Mouse (Mus musculus): ENCODE data around the gene Higd1b. TPM values are rescaled to one million over a fixed set of nuclear protein-coding genes. Genes with fewer than 3 reads are reported as not detected.

Gene Higd1b
- 13.7 and 14.8 TPM in 2 replicates for polyA plus RNA-seq (2015; fragmentation: Nextera tagmentation; extraction: Ambion mirVana)

- no peak within 1 kb of the TSS for H3K4me2 ChIP-seq
- 63% methylated on average over 4 of the region's 4 CpGs for whole genome bisulfite sequencing
- ATAC-seq (replicated peaks): no peak
Measured at GRCm38 (mm10) chr11:102835549-102835948, at the start of gene Higd1b. TSS of gene Higd1b (plus strand) at chr11:102835849.

GRCm38 (mm10) chr11:102787688-102788177 is 47.9 kb upstream of the Higd1b start:
- no peak overlapping the region for H3K4me2 ChIP-seq
- H3K36me3 ChIP-seq (replicated peaks): no peaks in the 10 kb centered on the region
- H3K27ac ChIP-seq: no peak overlapping the region
- no peak for ATAC-seq (replicated peaks)
- no peak overlapping the region for H3K4me3 ChIP-seq
- no peaks in the 10 kb centered on the region for H3K27me3 ChIP-seq (replicated peaks)
- 76% methylated on average over 5 of the region's 5 CpGs for WGBS
- no peaks in the 10 kb centered on the region for H3K9me3 ChIP-seq
- no peaks in the 10 kb centered on the region for H3K4me1 ChIP-seq
- no peak overlapping the region for H3K9ac ChIP-seq

More at GRCm38 (mm10) chr11:102835549-102835948, at the start of gene Higd1b:
- no peak within 1 kb of the TSS for H3K27ac ChIP-seq
- H3K4me3 ChIP-seq: no peak within 1 kb of the TSS
- H3K4me1 ChIP-seq: no peaks in the 10 kb centered on the region
- H3K27me3 ChIP-seq (replicated peaks): no peaks in the 10 kb centered on the region
- H3K36me3 ChIP-seq (replicated peaks): peaks cover 24% of the 10 kb centered on the region; the same call in 1 of the 2 replicates
- no peak within 1 kb of the TSS for H3K9ac ChIP-seq
- H3K9me3 ChIP-seq: no peaks in the 10 kb centered on the region

- no peak for ATAC-seq (replicated peaks)
- Histone ChIP-seq H3K4me1 (no peaks in the 10 kb centered on the region), H3K9me3 (no peaks in the 10 kb centered on the region), H3K4me2 (no peak overlapping the region), H3K4me3 (no peak overlapping the region), H3K27ac (no peak overlapping the region), H3K36me3 (replicated peaks) (no peaks in the 10 kb centered on the region), H3K27me3 (replicated peaks) (no peaks in the 10 kb centered on the region), H3K9ac (no peak overlapping the region)
- WGBS: 62% methylated on average over 14 of the region's 14 CpGs
Measured at GRCm38 (mm10) chr11:102791682-102792445, 43.8 kb upstream of the Higd1b start.

- H3K4me2 ChIP-seq: no peak overlapping the region
- no peaks in the 10 kb centered on the region for H3K27me3 ChIP-seq (replicated peaks)
- H3K9me3 ChIP-seq: no peaks in the 10 kb centered on the region
- no peak overlapping the region for H3K4me3 ChIP-seq
- no peak overlapping the region for H3K27ac ChIP-seq
- 53% methylated on average over 8 of the region's 8 CpGs for WGBS
- H3K36me3 ChIP-seq (replicated peaks): no peaks in the 10 kb centered on the region; the same call in 1 of the 2 replicates
- no peaks in the 10 kb centered on the region for H3K4me1 ChIP-seq
- no peak overlapping the region for H3K9ac ChIP-seq
- ATAC-seq (replicated peaks): no peak
Measured at GRCm38 (mm10) chr11:102794157-102794556, 41.5 kb upstream of the Higd1b start.

GRCm38 (mm10) chr11:102803453-102803852 is 32.2 kb upstream of the Higd1b start:
- peaks cover 6% of the 10 kb centered on the region for H3K36me3 ChIP-seq (replicated peaks)

GRCm38 (mm10) chr11:102808246-102808645 is 27.4 kb upstream of the Higd1b start:
- no peak overlapping the region for H3K4me3 ChIP-seq
- no peak overlapping the region for H3K4me2 ChIP-seq
- H3K27me3 ChIP-seq (replicated peaks): no peaks in the 10 kb centered on the region
- no peak overlapping the region for H3K27ac ChIP-seq
- WGBS: 76% methylated on average over 5 of the region's 5 CpGs
- H3K36me3 ChIP-seq (replicated peaks): no peaks in the 10 kb centered on the region; the same call in 1 of the 2 replicates
- ATAC-seq (replicated peaks): no peak
- no peak overlapping the region for H3K9ac ChIP-seq
- H3K9me3 ChIP-seq: no peaks in the 10 kb centered on the region
- H3K4me1 ChIP-seq: no peaks in the 10 kb centered on the region

More at GRCm38 (mm10) chr11:102803453-102803852, 32.2 kb upstream of the Higd1b start:
- H3K27me3 ChIP-seq (replicated peaks): no peaks in the 10 kb centered on the region
- no peak for ATAC-seq (replicated peaks)
- no peak overlapping the region for H3K27ac ChIP-seq
- no peaks in the 10 kb centered on the region for H3K9me3 ChIP-seq
- H3K9ac ChIP-seq: no peak overlapping the region
- no peak overlapping the region for H3K4me3 ChIP-seq
- WGBS: 88% methylated on average over 5 of the region's 5 CpGs
- H3K4me2 ChIP-seq: no peak overlapping the region
- H3K4me1 ChIP-seq: no peaks in the 10 kb centered on the region

GRCm38 (mm10) chr11:102810721-102811485 is 24.7 kb upstream of the Higd1b start:
- no peak overlapping the region for H3K27ac ChIP-seq
- peaks cover 6% of the 10 kb centered on the region for H3K4me1 ChIP-seq
- H3K9me3 ChIP-seq: no peaks in the 10 kb centered on the region
- H3K36me3 ChIP-seq (replicated peaks): no peaks in the 10 kb centered on the region
- H3K4me3 ChIP-seq: no peak overlapping the region
- no peak for ATAC-seq (replicated peaks)
- H3K4me2 ChIP-seq: no peak overlapping the region
- no peaks in the 10 kb centered on the region for H3K27me3 ChIP-seq (replicated peaks)
- H3K9ac ChIP-seq: no peak overlapping the region
- 63% methylated on average over 4 of the region's 4 CpGs for WGBS

- H3K9me3 ChIP-seq: no peaks in the 10 kb centered on the region
Measured at GRCm38 (mm10) chr11:102814881-102815280, 20.8 kb upstream of the Higd1b start.

GRCm38 (mm10) chr11:102818121-102819020 is 17.3 kb upstream of the Higd1b start:
- H3K27me3 ChIP-seq (replicated peaks): 0 out of 2 replicates have a peak, but pooled peaks cover 13% of the 10 kb centered on the region
- peak; percentile 66 for ATAC-seq (replicated peaks)
- H3K4me2 ChIP-seq: peak overlapping the region; percentile 86
- H3K4me3 ChIP-seq: peak overlapping the region; percentile 75
- H3K36me3 ChIP-seq (replicated peaks): no peaks in the 10 kb centered on the region
- under 1% methylated on average over 73 of the region's 92 CpGs for WGBS
- no peaks in the 10 kb centered on the region for H3K9me3 ChIP-seq
- peaks cover 37% of the 10 kb centered on the region for H3K4me1 ChIP-seq
- peak overlapping the region; percentile 91 for H3K27ac ChIP-seq
- H3K9ac ChIP-seq: peak overlapping the region; percentile 86

More at GRCm38 (mm10) chr11:102814881-102815280, 20.8 kb upstream of the Higd1b start:
- no peaks in the 10 kb centered on the region for H3K27me3 ChIP-seq (replicated peaks)
- no peak overlapping the region for H3K9ac ChIP-seq
- no peaks in the 10 kb centered on the region for H3K36me3 ChIP-seq (replicated peaks)
- H3K4me3 ChIP-seq: no peak overlapping the region
- peaks cover 35% of the 10 kb centered on the region for H3K4me1 ChIP-seq
- no peak for ATAC-seq (replicated peaks)
- H3K27ac ChIP-seq: no peak overlapping the region
- H3K4me2 ChIP-seq: no peak overlapping the region

- under 1% methylated on average over 68 of the region's 97 CpGs for WGBS
- H3K27ac ChIP-seq: peak within 1 kb of the TSS; percentile 91
- H3K9me3 ChIP-seq: no peaks in the 10 kb centered on the region
- H3K36me3 ChIP-seq (replicated peaks): no peaks in the 10 kb centered on the region
- peak; percentile 86 for ATAC-seq (replicated peaks)
- peaks cover 34% of the 10 kb centered on the region for H3K4me1 ChIP-seq
- peak within 1 kb of the TSS; percentile 75 for H3K4me3 ChIP-seq
- H3K4me2 ChIP-seq: peak within 1 kb of the TSS; percentile 86
- 0 out of 2 replicates have a peak, but pooled peaks cover 13% of the 10 kb centered on the region for H3K27me3 ChIP-seq (replicated peaks)
- H3K9ac ChIP-seq: peak within 1 kb of the TSS; percentile 86
Measured at GRCm38 (mm10) chr11:102819021-102819782, 16.4 kb upstream of the Higd1b start, which contains the start of gene Gjc1. TSS of gene Gjc1 (minus strand) at chr11:102819700.
